ENCODE assay signal across 16 mouse cellular contexts in the genomic region with DNA sequence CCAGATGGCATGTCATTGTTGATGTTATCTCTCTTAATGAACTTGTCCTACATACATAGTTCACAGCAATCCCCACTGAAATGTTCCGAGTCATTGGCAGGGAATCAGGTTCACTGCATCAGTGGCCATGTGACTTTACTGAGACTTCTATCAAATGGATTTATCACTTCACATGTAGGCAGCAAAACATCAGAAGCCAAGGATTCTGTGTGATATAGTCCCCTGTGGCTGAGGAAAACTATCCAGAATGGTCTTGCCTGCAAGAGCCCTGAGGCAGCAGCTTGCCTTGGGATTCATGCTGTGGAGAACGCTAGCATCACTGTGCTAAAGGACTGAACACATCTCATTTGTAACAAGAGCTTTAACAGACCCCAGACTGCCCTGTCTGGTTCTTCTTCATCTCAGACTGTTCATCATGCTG.
DNase-seq lines count a peak whose midpoint lies in the region; ATAC-seq lines count a peak whose summit lies in the region.
"Had no signal": no experiment of that assay in that cellular context is flagged by ENCODE, and none has a peak within 500 bp of the region (broad histone marks: within the 10 kb centered on the region; RNA-seq: fewer than 3 reads in every experiment).

No protein-coding gene starts in this region.

- no peaks in the 10 kb centered on the region for H3K36me3 ChIP-seq in kidney, embryonic 15.5 days
- no peaks in the 10 kb centered on the region for H3K36me3 ChIP-seq in intestine, embryonic 15.5 days
- H3K36me3 ChIP-seq: embryonic facial prominence, embryonic 13.5 days had no signal

- no peak overlapping the region for H3K9ac ChIP-seq in kidney, embryonic 15.5 days
- H3K9ac ChIP-seq in intestine, embryonic 15.5 days, result no peak overlapping the region
- H3K9ac ChIP-seq: embryonic facial prominence, embryonic 13.5 days; liver, embryonic 14.5 days had no signal

- peak; percentile 7 for DNase-seq in cerebellum, adult 9-10 months
- DNase-seq in cerebellum, adult 9-11 months, result no peak
- no peak for DNase-seq in kidney, adult 8-10 months
- peak; percentile 36 for DNase-seq in 3T3-L1 (ENCODE audit: low read depth, low spot score)
- DNase-seq in gonadal fat pad, adult 2 months (ENCODE audit: low read depth), result peak; percentile 24
- DNase-seq in adrenal gland, postnatal 10 days, result no peak
- DNase-seq: adrenal gland, postnatal 25 days; heart, adult 2 months; heart, postnatal 14 days; kidney, adult 11 months; thymus, adult 18-20 months had no signal

- 26% methylated on average over 2 of the region's 2 CpGs for WGBS in kidney, embryonic 15.5 days
- 46% methylated on average over 2 of the region's 2 CpGs for WGBS in intestine, embryonic 15.5 days

- no peaks in the 10 kb centered on the region for H3K9me3 ChIP-seq in kidney, embryonic 15.5 days (replicated peaks)
- no peaks in the 10 kb centered on the region for H3K9me3 ChIP-seq in intestine, embryonic 15.5 days
- H3K9me3 ChIP-seq: embryonic facial prominence, embryonic 13.5 days had no signal

- H3K4me2 ChIP-seq in kidney, embryonic 15.5 days, result no peak overlapping the region
- no peak overlapping the region for H3K4me2 ChIP-seq in intestine, embryonic 15.5 days (replicated peaks)
- H3K4me2 ChIP-seq: embryonic facial prominence, embryonic 13.5 days had no signal

- H3K4me3 ChIP-seq in kidney, embryonic 15.5 days (replicated peaks), result no peak overlapping the region
- H3K4me3 ChIP-seq in intestine, embryonic 15.5 days (replicated peaks), result no peak overlapping the region
- H3K4me3 ChIP-seq: embryonic facial prominence, embryonic 13.5 days; heart, adult 2 months; layer of hippocampus, adult 2 months had no signal

- 0 out of 2 replicates have a peak, but pooled peaks have one; percentile 29 for ATAC-seq in kidney, embryonic 15.5 days (replicated peaks; ENCODE audit: low FRiP score)
- no peak for ATAC-seq in intestine, embryonic 15.5 days

- no peaks in the 10 kb centered on the region for H3K4me1 ChIP-seq in kidney, embryonic 15.5 days
- no peaks in the 10 kb centered on the region for H3K4me1 ChIP-seq in intestine, embryonic 15.5 days (replicated peaks)
- H3K4me1 ChIP-seq: embryonic facial prominence, embryonic 13.5 days had no signal

- H3K27ac ChIP-seq in kidney, embryonic 15.5 days, result no peak overlapping the region
- H3K27ac ChIP-seq in intestine, embryonic 15.5 days, result no peak overlapping the region
- H3K27ac ChIP-seq: embryonic facial prominence, embryonic 13.5 days; heart, adult 2 months; layer of hippocampus, adult 2 months; liver, embryonic 14.5 days had no signal

- no peaks in the 10 kb centered on the region for H3K27me3 ChIP-seq in kidney, embryonic 15.5 days
- no peaks in the 10 kb centered on the region for H3K27me3 ChIP-seq in intestine, embryonic 15.5 days (replicated peaks)
- H3K27me3 ChIP-seq: embryonic facial prominence, embryonic 13.5 days had no signal

Comparison
In these comparisons a context has a peak if more than half of its experiments do, and no peak if none do; other contexts are left out.
1. DNase-seq: peak in cerebellum, adult 9-10 months (single experiment), 3T3-L1 (single experiment) and gonadal fat pad, adult 2 months (single experiment); none in cerebellum, adult 9-11 months (single experiment), kidney, adult 8-10 months (0 of 2) and adrenal gland, postnatal 10 days (single experiment).